Mouse (Mus musculus) C2C12 (cell line): ENCODE results near the gene Rab5a. TPM values are rescaled to one million over a fixed set of nuclear protein-coding genes. Genes with fewer than 3 reads are reported as not detected.

Experiments used
- H3K27me3 ChIP-seq: one replicate; pipeline ENCODE4 v1.6.1; 2011; ENCODE audit not compliant: control insufficient read depth, insufficient read depth, insufficient read length
- H3K36me3 ChIP-seq: one replicate; pipeline ENCODE4 v1.6.1; 2011; ENCODE audit not compliant: control insufficient read depth, insufficient read depth
- H3K4me3 ChIP-seq: one replicate; pipeline ENCODE4 v1.5.1; 2011; ENCODE audit warnings: mild to moderate bottlenecking, control low read depth; ENCODE audit not compliant: poor library complexity, insufficient read depth, severe bottlenecking
- H3K79me2 ChIP-seq: one replicate; pipeline ENCODE4 v1.6.1; 2011; ENCODE audit not compliant: control insufficient read depth, insufficient read depth
- H3K79me3 ChIP-seq: one replicate; pipeline ENCODE4 v1.6.1; 2011; ENCODE audit warnings: low read depth, control low read depth
- H3ac ChIP-seq: one replicate; pipeline ENCODE3; 2011; ENCODE audit warnings: low read depth; ENCODE audit not compliant: control insufficient read depth, insufficient read length
- CEBPB ChIP-seq: IDR thresholded peaks from one replicate; pipeline ENCODE4 v1.6.1; 2011; ENCODE audit warnings: low read depth, mild to moderate bottlenecking, control low read depth, moderate library complexity
- CTCF ChIP-seq: IDR thresholded peaks from one replicate; pipeline ENCODE4 v1.5.1; 2011; ENCODE audit not compliant: control insufficient read depth, insufficient read depth, insufficient read length
- FOSL1 ChIP-seq: IDR thresholded peaks from one replicate; pipeline ENCODE4 v1.8.0; 2011; ENCODE audit warnings: mild to moderate bottlenecking, low read length; ENCODE audit not compliant: poor library complexity, insufficient read depth, severe bottlenecking
- MAX ChIP-seq: IDR thresholded peaks from one replicate; pipeline ENCODE4 v1.6.1; 2011; ENCODE audit warnings: mild to moderate bottlenecking, control low read depth
- MYOD1 ChIP-seq: IDR thresholded peaks from one replicate; pipeline ENCODE4 v1.6.1; 2011; ENCODE audit warnings: low read depth; ENCODE audit not compliant: control insufficient read depth, insufficient read length
- MYOG ChIP-seq: IDR thresholded peaks from one replicate; pipeline ENCODE4 v1.6.1; 2011; ENCODE audit not compliant: control insufficient read depth, insufficient read length; ENCODE audit errors: extremely low read depth
- USF1 ChIP-seq: IDR thresholded peaks from one replicate; pipeline ENCODE4 v1.6.1; 2011; ENCODE audit warnings: low read depth, mild to moderate bottlenecking, control low read depth, moderate library complexity
- long read RNA-seq, 2 experiments: library from polyadenylated mRNA; unstranded; transcript quantifications; one replicate each; pipeline ENCODE4 v2.0.0; 2019 to 2020
- polyA plus RNA-seq: library from polyadenylated mRNA; unstranded; fragments of >200 nt; fragmentation: generic; extraction: Trizol; gene quantifications from one replicate; pipeline ENCODE4 v1.2.1, GENCODE M21; 2012; ENCODE audit warnings: missing spikeins

Gene Rab5a
- 13.9 TPM for polyA plus RNA-seq
- long read RNA-seq, experiment 1, transcript Rab5a-201 (6 exons, 2,366 nt) = major isoform, 76 of 85 reads
- long read RNA-seq, experiment 1, partial matches to known transcripts = 7 of 85 reads
- long read RNA-seq, experiment 1, other reads (novel, unspliced or antisense) = 2 of 85 reads
- long read RNA-seq, experiment 2, transcript Rab5a-201 (6 exons, 2,366 nt) = major isoform, 222 of 236 reads
- long read RNA-seq, experiment 2, partial matches to known transcripts = 6 of 236 reads
- long read RNA-seq, experiment 2, other reads (novel, unspliced or antisense) = 8 of 236 reads

DNA sequence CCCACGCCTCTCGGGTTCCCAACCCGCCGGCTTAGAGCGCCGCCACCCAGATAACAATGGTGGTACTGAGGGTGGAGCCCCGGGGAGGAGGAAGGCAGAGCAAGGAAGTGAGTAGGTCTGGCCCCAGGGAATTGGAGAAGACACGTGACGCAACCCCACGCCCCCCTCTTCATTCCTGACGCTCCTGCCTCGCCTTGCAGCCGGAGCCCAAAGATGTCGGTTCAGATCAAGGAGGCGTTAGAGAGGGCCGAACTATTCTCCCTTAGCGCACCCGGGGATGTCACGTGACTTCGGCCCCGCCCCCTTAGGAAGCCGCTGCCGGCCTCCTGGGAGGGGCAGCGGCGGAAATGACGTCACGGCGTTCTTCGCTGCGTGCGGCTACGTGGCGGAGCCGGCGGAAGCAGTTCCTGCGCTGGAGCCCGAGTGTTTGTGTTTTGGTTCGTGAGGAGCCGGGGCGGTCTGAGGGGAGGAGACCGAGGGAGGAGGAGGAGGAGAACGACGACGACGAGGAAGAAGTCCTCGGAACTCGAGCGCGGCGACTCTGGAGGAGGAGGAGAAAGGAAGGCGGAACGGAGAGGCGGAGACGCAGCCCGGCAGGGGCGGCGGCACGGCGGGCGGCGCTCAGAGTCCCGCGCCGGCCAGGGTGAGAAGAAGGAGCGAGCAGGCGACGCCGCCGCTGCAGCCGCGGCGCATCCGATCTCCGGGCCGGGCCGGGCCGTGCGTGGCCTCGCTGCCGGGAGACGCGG lies at the start of gene Rab5a:
Rab5a (plus strand) TSS at position 377 of the 746 bp plus-strand sequence.
- H3K36me3 ChIP-seq = peaks cover 19% of the 10 kb centered on the region
- peaks cover 45% of the 10 kb centered on the region for H3K79me2 ChIP-seq
- peak within 1 kb of the TSS; percentile 80 for H3ac ChIP-seq
- no peaks in the 10 kb centered on the region for H3K27me3 ChIP-seq
- TF ChIP-seq CTCF (no peak), USF1 (peak; percentile 94), MAX (peak; percentile 15)
- H3K4me3 ChIP-seq = peak within 1 kb of the TSS; percentile 74
- peaks cover 43% of the 10 kb centered on the region for H3K79me3 ChIP-seq

DNA sequence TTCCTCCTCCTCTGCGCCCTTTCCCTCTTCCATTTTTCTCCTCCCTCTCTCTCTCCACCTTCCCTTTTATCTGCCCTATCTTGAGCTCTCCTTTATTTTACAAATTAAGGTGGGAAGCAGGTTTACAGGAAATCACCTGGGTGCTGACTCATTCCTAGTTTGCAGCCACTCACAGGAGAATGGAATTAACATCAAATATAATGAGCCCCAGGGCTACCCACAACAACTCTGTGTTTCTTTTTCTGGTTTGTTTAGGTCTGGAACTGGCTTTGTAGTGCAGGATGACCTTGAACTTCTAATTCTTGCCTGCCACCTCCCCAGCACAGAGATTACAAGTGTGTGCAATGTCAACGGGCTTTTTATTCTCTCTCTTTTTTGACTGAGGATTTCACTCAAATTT lies 22.9 kb upstream of the Rab5a start:
- no peak overlapping the region for H3ac ChIP-seq
- no peaks in the 10 kb centered on the region for H3K79me2 ChIP-seq
- H3K36me3 ChIP-seq = no peaks in the 10 kb centered on the region
- TF ChIP-seq MYOD1 = no peak
- no peak for TF ChIP-seq FOSL1
- no peak for TF ChIP-seq CEBPB
- TF ChIP-seq MYOG = no peak
- no peak for TF ChIP-seq USF1
- TF ChIP-seq MAX = no peak
- no peaks in the 10 kb centered on the region for H3K27me3 ChIP-seq
- no peaks in the 10 kb centered on the region for H3K79me3 ChIP-seq
- no peak overlapping the region for H3K4me3 ChIP-seq

DNA sequence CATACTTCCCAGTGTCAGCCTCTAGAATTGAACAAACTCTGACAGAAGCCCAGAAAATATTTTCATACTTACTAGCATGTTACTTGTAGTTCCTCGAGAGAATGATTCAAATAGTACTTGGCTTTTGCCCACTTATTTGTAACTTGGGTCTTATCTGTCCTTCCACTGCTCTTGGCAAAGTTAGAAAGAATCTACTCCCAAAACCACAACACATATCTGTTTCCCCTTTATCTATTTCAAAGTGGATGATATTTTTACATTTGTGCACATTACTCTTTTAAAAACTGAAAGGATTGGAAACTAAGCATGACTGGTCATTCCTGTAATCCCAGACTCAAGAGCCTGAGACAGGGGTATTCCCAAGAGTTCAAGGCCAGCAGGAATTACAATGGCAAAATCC lies 22.3 kb upstream of the Rab5a start:
- TF ChIP-seq CEBPB = no peak
- no peak overlapping the region for H3ac ChIP-seq
- no peaks in the 10 kb centered on the region for H3K36me3 ChIP-seq
- H3K79me3 ChIP-seq = no peaks in the 10 kb centered on the region
- H3K4me3 ChIP-seq = no peak overlapping the region
- H3K79me2 ChIP-seq = no peaks in the 10 kb centered on the region
- no peaks in the 10 kb centered on the region for H3K27me3 ChIP-seq

DNA sequence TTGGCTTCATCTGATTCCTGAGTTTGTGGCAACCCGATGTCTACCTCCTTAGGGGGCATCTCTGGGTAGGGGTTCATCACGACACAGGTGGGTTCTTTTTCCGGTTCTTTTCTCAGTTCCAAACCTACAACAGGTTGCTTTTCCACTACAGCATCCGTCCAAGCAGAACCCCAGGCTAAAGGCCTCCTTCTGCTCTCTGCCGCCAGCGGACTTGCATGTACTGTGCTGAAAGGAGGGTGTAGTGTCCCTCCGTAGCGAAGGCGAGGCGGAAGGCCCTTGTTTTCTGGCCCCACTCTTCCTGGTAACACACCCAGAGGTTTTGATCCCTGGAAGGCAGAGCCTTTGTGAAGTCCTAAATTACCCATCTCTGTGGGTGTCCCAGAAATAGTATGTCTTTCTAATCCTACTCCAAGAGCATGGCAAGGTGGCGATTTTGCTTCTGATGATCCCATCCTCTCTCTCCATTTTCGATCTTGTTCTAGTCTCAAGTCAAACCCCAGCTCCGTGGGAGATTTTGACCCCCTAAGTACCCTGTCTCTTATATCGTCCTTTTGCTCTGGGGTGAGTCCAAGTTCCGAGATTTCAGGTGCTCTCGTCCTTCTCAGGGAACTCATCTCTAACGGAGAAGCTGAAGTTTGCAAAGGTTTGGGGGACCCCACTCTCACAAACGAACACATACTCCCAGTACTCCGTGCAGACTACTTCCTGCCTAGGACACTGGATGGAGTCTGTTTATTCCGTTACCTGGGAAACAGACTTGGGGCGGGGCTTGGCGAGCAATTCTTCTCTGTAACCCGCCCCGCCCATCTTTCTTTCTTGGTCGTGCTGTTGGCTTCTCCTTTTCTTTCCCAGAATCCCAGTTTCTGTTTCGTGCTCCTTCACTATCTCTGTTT lies 16.2 kb upstream of the Rab5a start, which contains the start of gene Efhb:
Efhb (minus strand) TSS at position 719 of the 893 bp plus-strand sequence.
- peak within 1 kb of the TSS; percentile 30 for H3ac ChIP-seq
- TF ChIP-seq CEBPB = no peak
- TF ChIP-seq USF1 = no peak
- TF ChIP-seq MAX = no peak
- no peaks in the 10 kb centered on the region for H3K27me3 ChIP-seq
- H3K36me3 ChIP-seq = no peaks in the 10 kb centered on the region
- no peaks in the 10 kb centered on the region for H3K79me2 ChIP-seq
- H3K4me3 ChIP-seq = peak within 1 kb of the TSS; percentile 23
- no peaks in the 10 kb centered on the region for H3K79me3 ChIP-seq

DNA sequence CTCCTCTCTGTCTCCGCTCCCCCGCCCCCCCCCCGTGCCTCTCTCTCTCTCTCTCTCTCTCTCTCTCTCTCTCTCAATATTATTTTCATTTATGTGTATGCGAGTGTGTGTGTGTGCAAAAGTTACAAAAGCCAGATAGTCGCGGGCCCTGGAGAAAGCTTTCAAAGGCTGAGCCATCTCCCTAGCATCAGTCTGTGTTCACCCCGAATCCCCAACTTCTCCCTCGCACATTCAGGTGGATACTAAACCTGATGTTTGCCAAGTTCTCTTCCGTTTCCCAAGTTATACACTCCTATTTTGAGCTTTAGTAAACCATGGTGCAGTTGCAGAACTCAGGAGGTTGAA lies 15.6 kb upstream of the Rab5a start:
- H3K79me2 ChIP-seq = no peaks in the 10 kb centered on the region
- H3K36me3 ChIP-seq = no peaks in the 10 kb centered on the region
- no peaks in the 10 kb centered on the region for H3K79me3 ChIP-seq
- no peak for TF ChIP-seq USF1
- TF ChIP-seq CTCF = no peak
- TF ChIP-seq CEBPB = no peak
- TF ChIP-seq MYOG = no peak
- TF ChIP-seq MYOD1 = no peak
- TF ChIP-seq MAX = no peak
- TF ChIP-seq FOSL1 = no peak
- peak overlapping the region; percentile 30 for H3ac ChIP-seq
- no peaks in the 10 kb centered on the region for H3K27me3 ChIP-seq
- peak overlapping the region; percentile 23 for H3K4me3 ChIP-seq

DNA sequence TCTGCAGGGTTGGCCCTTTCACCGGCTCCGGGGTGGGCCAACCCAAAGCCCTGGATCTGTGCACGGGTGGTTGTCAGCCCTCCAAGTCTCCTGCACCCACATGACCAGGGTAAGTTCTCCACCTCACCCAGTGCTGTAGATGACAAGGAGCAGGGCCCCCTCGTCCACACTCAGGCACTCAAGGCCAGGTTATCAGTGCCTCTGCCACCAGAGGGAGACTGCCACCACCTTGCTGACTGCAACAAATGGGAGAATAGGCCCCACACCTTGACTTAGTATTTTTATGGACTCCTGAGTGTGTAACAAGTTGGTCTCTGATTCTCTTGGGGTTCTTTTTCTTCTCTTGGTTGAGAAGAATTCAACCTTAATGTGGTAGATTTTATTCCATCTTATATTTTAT lies 13.5 kb upstream of the Rab5a start:
- Histone ChIP-seq H3K27me3 (no peaks in the 10 kb centered on the region), H3K79me3 (no peaks in the 10 kb centered on the region), H3K36me3 (no peaks in the 10 kb centered on the region), H3ac (no peak overlapping the region), H3K79me2 (no peaks in the 10 kb centered on the region), H3K4me3 (no peak overlapping the region)
- TF ChIP-seq CTCF = peak; percentile 9
- TF ChIP-seq USF1 = no peak
- TF ChIP-seq MYOG = no peak
